Mouse (Mus musculus) skeletal muscle tissue, adult 2 months (tissue): Measurements from ENCODE around the gene Gm7137.
"Not testable (repeated sequence)": the region's sequence is repeated elsewhere in the genome, so short reads cannot be mapped to it uniquely, and the experiment has no call there.

Source experiments
- DNase-seq: peaks from one replicate; pipeline ENCODE4 v3.0.0-alpha.2; 2012; ENCODE audit warnings: low read depth, low spot score

The Gm7137 gene

GRCm38 (mm10) chr10:77752312-77752711, 35.7 kb downstream of the Gm7137 start:
- not testable (repeated sequence) for DNase-seq

GRCm38 (mm10) chr10:77751254-77751653, 36.7 kb downstream of the Gm7137 start, which contains the start of gene Gm9736:
Gene Gm9736, minus strand, starts transcription at chr10:77751354.
- DNase-seq = not testable (repeated sequence)

- not testable (repeated sequence) for DNase-seq
Measured at GRCm38 (mm10) chr10:77750686-77751085, 37.3 kb downstream of the Gm7137 start.

- DNase-seq = not testable (repeated sequence)
Measured at GRCm38 (mm10) chr10:77741924-77742688, 45.9 kb downstream of the Gm7137 start, which contains the start of gene Gm18596. Gene Gm18596, minus strand, starts transcription at chr10:77742638.

- DNase-seq = no peak
Measured at GRCm38 (mm10) chr10:77738929-77739328, 49.1 kb downstream of the Gm7137 start.
